Mouse (Mus musculus): ENCODE data around the gene Gm9507. TPM values are rescaled to one million over a fixed set of nuclear protein-coding genes. Genes with fewer than 3 reads are reported as not detected.

Gm9507 gene
- not detected in 2 replicates for polyA plus RNA-seq (2015; fragmentation: Nextera tagmentation; extraction: Ambion mirVana)

GRCm38 (mm10) chr10:77811743-77812142, at the start of gene Gm9507:
Gm9507 (minus strand) TSS chr10:77811843.
- Histone ChIP-seq H3K9ac (replicated peaks; ENCODE audit: low read depth, low read length) (no peak within 1 kb of the TSS), H3K4me3 (replicated peaks; ENCODE audit: low read length) (no peak within 1 kb of the TSS), H3K27ac (ENCODE audit: low read length) (no peak within 1 kb of the TSS), H3K36me3 (ENCODE audit: control insufficient read depth, insufficient read depth) (no peaks in the 10 kb centered on the region), H3K4me1 (replicated peaks; ENCODE audit: control insufficient read depth, insufficient read depth, low read length) (no peaks in the 10 kb centered on the region), H3K27me3 (replicated peaks; ENCODE audit: control insufficient read depth, insufficient read depth, low read length) (no peaks in the 10 kb centered on the region), H3K9me3 (ENCODE audit: control insufficient read depth, low read length) (no peaks in the 10 kb centered on the region), H3K4me2 (ENCODE audit: low read length) (no peak within 1 kb of the TSS)
- no peak for ATAC-seq
- 82% methylated on average over 4 of the region's 5 CpGs for WGBS

DNA sequence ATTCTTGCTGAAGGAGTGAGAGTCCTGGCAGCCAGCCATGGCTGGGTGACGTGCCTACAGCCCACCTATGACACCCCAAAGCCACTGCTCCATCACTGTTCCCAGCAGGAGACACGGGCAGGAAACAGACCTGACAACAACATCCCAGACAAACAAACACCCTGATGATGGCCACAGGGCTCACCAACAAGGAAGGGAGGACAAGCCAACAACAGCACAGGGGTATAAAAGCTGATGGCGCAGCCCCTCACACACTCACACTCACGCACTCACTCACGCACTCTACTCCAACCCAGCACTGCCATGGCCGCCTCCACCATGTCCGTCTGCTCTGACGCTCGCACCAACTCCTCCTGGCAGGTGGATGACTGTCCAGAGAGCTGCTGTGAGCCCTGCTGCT, 40.9 kb upstream of the Gm9507 start, which contains the start of gene Gm10318:
Gene Gm10318 (plus strand): TSS at position 301 of the 400 bp plus-strand sequence.
- H3K27ac ChIP-seq (ENCODE audit: low read length): no peak within 1 kb of the TSS
- WGBS: 68% methylated on average over 9 of the region's 9 CpGs
- no peak for ATAC-seq
- H3K4me2 ChIP-seq (ENCODE audit: low read length): no peak within 1 kb of the TSS
- H3K9ac ChIP-seq (replicated peaks; ENCODE audit: low read depth, low read length): no peak within 1 kb of the TSS
- H3K27me3 ChIP-seq (replicated peaks; ENCODE audit: control insufficient read depth, insufficient read depth, low read length): no peaks in the 10 kb centered on the region
- no peaks in the 10 kb centered on the region for H3K4me1 ChIP-seq (replicated peaks; ENCODE audit: control insufficient read depth, insufficient read depth, low read length)
- no peak within 1 kb of the TSS for H3K4me3 ChIP-seq (replicated peaks; ENCODE audit: low read length)
- H3K36me3 ChIP-seq (ENCODE audit: control insufficient read depth, insufficient read depth): no peaks in the 10 kb centered on the region
- H3K9me3 ChIP-seq (ENCODE audit: control insufficient read depth, low read length): no peaks in the 10 kb centered on the region; the same call in 1 of the 2 replicates

GRCm38 (mm10) chr10:77847538-77847937, 35.9 kb upstream of the Gm9507 start:
- Histone ChIP-seq H3K4me3 (replicated peaks; ENCODE audit: low read length) (no peak overlapping the region), H3K27me3 (replicated peaks; ENCODE audit: control insufficient read depth, insufficient read depth, low read length) (no peaks in the 10 kb centered on the region), H3K9me3 (ENCODE audit: control insufficient read depth, low read length) (peaks cover 7% of the 10 kb centered on the region), H3K27ac (ENCODE audit: low read length) (no peak overlapping the region), H3K9ac (replicated peaks; ENCODE audit: low read depth, low read length) (no peak overlapping the region), H3K4me2 (ENCODE audit: low read length) (no peak overlapping the region), H3K36me3 (ENCODE audit: control insufficient read depth, insufficient read depth) (no peaks in the 10 kb centered on the region), H3K4me1 (replicated peaks; ENCODE audit: control insufficient read depth, insufficient read depth, low read length) (no peaks in the 10 kb centered on the region)
- 76% methylated on average over 2 of the region's 2 CpGs for WGBS
- ATAC-seq: no peak

GRCm38 (mm10) chr10:77846961-77847360, 35.3 kb upstream of the Gm9507 start:
- Histone ChIP-seq H3K27me3 (replicated peaks; ENCODE audit: control insufficient read depth, insufficient read depth, low read length) (no peaks in the 10 kb centered on the region), H3K9me3 (ENCODE audit: control insufficient read depth, low read length) (peaks cover 7% of the 10 kb centered on the region), H3K4me1 (replicated peaks; ENCODE audit: control insufficient read depth, insufficient read depth, low read length) (no peaks in the 10 kb centered on the region), H3K9ac (replicated peaks; ENCODE audit: low read depth, low read length) (no peak overlapping the region), H3K4me3 (replicated peaks; ENCODE audit: low read length) (no peak overlapping the region), H3K36me3 (ENCODE audit: control insufficient read depth, insufficient read depth) (no peaks in the 10 kb centered on the region), H3K27ac (ENCODE audit: low read length) (no peak overlapping the region), H3K4me2 (ENCODE audit: low read length) (no peak overlapping the region)
- no peak for ATAC-seq
- 10% methylated on average over 2 of the region's 2 CpGs for WGBS

DNA sequence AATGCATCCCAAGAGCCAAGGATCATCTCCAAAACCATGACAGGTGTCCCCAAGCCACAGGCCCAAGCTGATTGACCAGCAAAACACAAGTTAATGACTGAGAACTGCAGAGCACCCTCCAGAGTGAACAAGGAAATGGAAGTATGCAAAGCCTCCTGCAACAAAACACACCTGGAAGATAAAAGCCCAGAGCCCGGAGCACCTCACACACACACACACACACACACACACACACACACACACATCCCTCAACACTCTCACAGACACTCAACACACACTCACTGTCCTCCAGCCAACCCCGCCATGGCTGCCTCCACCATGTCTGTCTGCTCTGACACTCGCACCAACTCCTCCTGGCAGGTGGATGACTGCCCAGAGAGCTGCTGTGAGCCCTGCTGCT, 34.9 kb upstream of the Gm9507 start, which contains the start of gene Gm36176:
Gene Gm36176 (plus strand): TSS at position 301 of the 400 bp plus-strand sequence.
- no peak within 1 kb of the TSS for H3K9ac ChIP-seq (replicated peaks; ENCODE audit: low read depth, low read length)
- no peak within 1 kb of the TSS for H3K27ac ChIP-seq (ENCODE audit: low read length)
- no peak within 1 kb of the TSS for H3K4me2 ChIP-seq (ENCODE audit: low read length)
- H3K27me3 ChIP-seq (replicated peaks; ENCODE audit: control insufficient read depth, insufficient read depth, low read length): no peaks in the 10 kb centered on the region
- 59% methylated on average over 3 of the region's 3 CpGs for WGBS
- ATAC-seq: no peak
- no peaks in the 10 kb centered on the region for H3K4me1 ChIP-seq (replicated peaks; ENCODE audit: control insufficient read depth, insufficient read depth, low read length)
- no peak within 1 kb of the TSS for H3K4me3 ChIP-seq (replicated peaks; ENCODE audit: low read length)
- no peaks in the 10 kb centered on the region for H3K36me3 ChIP-seq (ENCODE audit: control insufficient read depth, insufficient read depth)
- peaks cover 7% of the 10 kb centered on the region for H3K9me3 ChIP-seq (ENCODE audit: control insufficient read depth, low read length)

- 80% methylated on average over 6 of the region's 6 CpGs for WGBS
- no peak for ATAC-seq
Observed at GRCm38 (mm10) chr10:77839006-77839405, 27.4 kb upstream of the Gm9507 start.

DNA sequence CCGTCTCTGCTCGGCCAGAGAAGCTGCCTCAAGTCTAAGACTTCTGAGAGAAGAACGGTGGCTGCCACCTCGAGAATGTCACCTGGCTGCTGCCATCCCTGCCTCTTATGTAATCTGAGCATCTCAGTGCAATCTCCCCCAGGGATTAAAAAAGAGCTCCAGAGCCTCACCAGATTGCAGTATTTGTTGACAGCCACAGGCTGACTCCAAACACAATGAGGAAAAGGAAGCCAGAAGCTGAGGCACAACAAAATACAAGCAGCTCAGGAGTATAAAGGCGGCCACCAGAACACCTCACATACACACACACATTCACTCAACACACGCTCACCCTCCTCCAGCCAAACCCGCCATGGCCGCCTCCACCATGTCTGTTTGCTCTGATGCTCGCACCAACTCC, 24.0 kb upstream of the Gm9507 start, which contains the start of gene Krtap10-10:
Gene Krtap10-10 (plus strand): TSS at position 301 of the 400 bp plus-strand sequence.
- H3K4me1 ChIP-seq (replicated peaks; ENCODE audit: control insufficient read depth, insufficient read depth, low read length): no peaks in the 10 kb centered on the region
- no peaks in the 10 kb centered on the region for H3K9me3 ChIP-seq (ENCODE audit: control insufficient read depth, low read length)
- no peaks in the 10 kb centered on the region for H3K36me3 ChIP-seq (ENCODE audit: control insufficient read depth, insufficient read depth)
- H3K4me2 ChIP-seq (ENCODE audit: low read length): no peak within 1 kb of the TSS
- H3K4me3 ChIP-seq (replicated peaks; ENCODE audit: low read length): no peak within 1 kb of the TSS
- H3K9ac ChIP-seq (replicated peaks; ENCODE audit: low read depth, low read length): no peak within 1 kb of the TSS
- H3K27me3 ChIP-seq (replicated peaks; ENCODE audit: control insufficient read depth, insufficient read depth, low read length): no peaks in the 10 kb centered on the region
- no peak for ATAC-seq
- H3K27ac ChIP-seq (ENCODE audit: low read length): no peak within 1 kb of the TSS
- WGBS: 66% methylated on average over 9 of the region's 9 CpGs

More at GRCm38 (mm10) chr10:77839006-77839405, 27.4 kb upstream of the Gm9507 start:
- no peaks in the 10 kb centered on the region for H3K4me1 ChIP-seq (replicated peaks; ENCODE audit: control insufficient read depth, insufficient read depth, low read length)
- H3K27me3 ChIP-seq (replicated peaks; ENCODE audit: control insufficient read depth, insufficient read depth, low read length): no peaks in the 10 kb centered on the region
- H3K9me3 ChIP-seq (ENCODE audit: control insufficient read depth, low read length): 0 out of 2 replicates have a peak, but pooled peaks cover 5% of the 10 kb centered on the region
- H3K4me3 ChIP-seq (replicated peaks; ENCODE audit: low read length): no peak overlapping the region
- no peaks in the 10 kb centered on the region for H3K36me3 ChIP-seq (ENCODE audit: control insufficient read depth, insufficient read depth)
- H3K27ac ChIP-seq (ENCODE audit: low read length): no peak overlapping the region
- no peak overlapping the region for H3K4me2 ChIP-seq (ENCODE audit: low read length)
- H3K9ac ChIP-seq (replicated peaks; ENCODE audit: low read depth, low read length): no peak overlapping the region

- 73% methylated on average over 6 of the region's 6 CpGs for WGBS
- Histone ChIP-seq H3K27ac (ENCODE audit: low read length) (no peak within 1 kb of the TSS), H3K9me3 (ENCODE audit: control insufficient read depth, low read length) (peaks cover 6% of the 10 kb centered on the region), H3K27me3 (replicated peaks; ENCODE audit: control insufficient read depth, insufficient read depth, low read length) (no peaks in the 10 kb centered on the region), H3K9ac (replicated peaks; ENCODE audit: low read depth, low read length) (no peak within 1 kb of the TSS), H3K4me2 (ENCODE audit: low read length) (no peak within 1 kb of the TSS), H3K4me3 (replicated peaks; ENCODE audit: low read length) (no peak within 1 kb of the TSS), H3K4me1 (replicated peaks; ENCODE audit: control insufficient read depth, insufficient read depth, low read length) (no peaks in the 10 kb centered on the region), H3K36me3 (ENCODE audit: control insufficient read depth, insufficient read depth) (no peaks in the 10 kb centered on the region)
- no peak for ATAC-seq
Observed at GRCm38 (mm10) chr10:77826951-77827350, 15.3 kb upstream of the Gm9507 start, which contains the start of gene Krtap10-4. Krtap10-4 (minus strand) TSS chr10:77827095.

GRCm38 (mm10) chr10:77819203-77819602, 7.6 kb upstream of the Gm9507 start:
- peaks cover 3% of the 10 kb centered on the region for H3K9me3 ChIP-seq (ENCODE audit: control insufficient read depth, low read length)
- no peak overlapping the region for H3K9ac ChIP-seq (replicated peaks; ENCODE audit: low read depth, low read length)
- no peak overlapping the region for H3K4me3 ChIP-seq (replicated peaks; ENCODE audit: low read length)
- no peaks in the 10 kb centered on the region for H3K27me3 ChIP-seq (replicated peaks; ENCODE audit: control insufficient read depth, insufficient read depth, low read length)
- no peaks in the 10 kb centered on the region for H3K36me3 ChIP-seq (ENCODE audit: control insufficient read depth, insufficient read depth)
- ATAC-seq: no peak
- no peak overlapping the region for H3K27ac ChIP-seq (ENCODE audit: low read length)
- WGBS: 15% methylated on average over 4 of the region's 4 CpGs
- H3K4me1 ChIP-seq (replicated peaks; ENCODE audit: control insufficient read depth, insufficient read depth, low read length): no peaks in the 10 kb centered on the region
- H3K4me2 ChIP-seq (ENCODE audit: low read length): no peak overlapping the region

DNA sequence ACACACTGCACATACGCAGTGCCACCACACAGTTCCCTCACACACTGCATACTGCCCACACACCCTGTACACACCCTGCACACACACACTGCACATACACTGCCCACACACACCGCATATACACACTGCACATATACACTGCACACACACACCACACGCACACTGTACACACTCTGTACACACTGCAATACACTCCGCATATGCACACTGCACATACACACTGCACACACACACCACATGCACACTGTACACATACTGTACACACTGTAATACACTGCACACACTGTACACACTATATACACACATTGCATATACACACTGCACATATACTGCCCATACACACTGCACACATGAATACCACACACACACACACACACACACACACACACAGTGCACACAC, 6.9 kb upstream of the Gm9507 start:
- H3K36me3 ChIP-seq (ENCODE audit: control insufficient read depth, insufficient read depth): no peaks in the 10 kb centered on the region
- no peaks in the 10 kb centered on the region for H3K9me3 ChIP-seq (ENCODE audit: control insufficient read depth, low read length)
- no peak overlapping the region for H3K9ac ChIP-seq (replicated peaks; ENCODE audit: low read depth, low read length)
- H3K4me3 ChIP-seq (replicated peaks; ENCODE audit: low read length): no peak overlapping the region
- no peak overlapping the region for H3K27ac ChIP-seq (ENCODE audit: low read length)
- H3K4me2 ChIP-seq (ENCODE audit: low read length): no peak overlapping the region
- no peak; the same call in 1 of the 2 replicates for ATAC-seq
- H3K27me3 ChIP-seq (replicated peaks; ENCODE audit: control insufficient read depth, insufficient read depth, low read length): no peaks in the 10 kb centered on the region
- no peaks in the 10 kb centered on the region for H3K4me1 ChIP-seq (replicated peaks; ENCODE audit: control insufficient read depth, insufficient read depth, low read length)
- WGBS: 97% methylated on average over 4 of the region's 4 CpGs

All from forebrain, embryonic 16.5 days (tissue).